Mouse (Mus musculus) MEL (cell line): ENCODE results near the gene Pdlim5.

Experiments used
- CTCF ChIP-seq, 3 experiments: IDR thresholded peaks in 2 of 3; conservative IDR thresholded peaks in 1 of 3; 2 replicates each; pipeline ENCODE4 v1.5.1; 2011 to 2012; ENCODE audit warnings: low read length in 3 of 3, low read depth in 2 of 3, mild to moderate bottlenecking in 2 of 3, improper control_type of control experiment in 1 of 3, inconsistent platforms in 1 of 3, mixed read lengths in 1 of 3, moderate library complexity in 1 of 3; ENCODE audit not compliant: control insufficient read depth in 1 of 3, insufficient read depth in 1 of 3, poor library complexity in 1 of 3, severe bottlenecking in 1 of 3
- EP300 ChIP-seq, 2 experiments: IDR thresholded peaks; 2 replicates each; pipeline ENCODE4 v1.6.1; 2011; ENCODE audit warnings: improper control_type of control experiment in 2 of 2, low read length in 2 of 2, low read depth in 1 of 2, mild to moderate bottlenecking in 1 of 2
- ETS1 ChIP-seq: IDR thresholded peaks from 2 replicates; pipeline ENCODE4 v1.6.1; 2012; ENCODE audit warnings: low read depth, mild to moderate bottlenecking, inconsistent platforms, low read length, improper control_type of control experiment, moderate library complexity
- GATA1 ChIP-seq: IDR thresholded peaks from 2 replicates; pipeline ENCODE4 v1.6.1; 2011; ENCODE audit warnings: low read depth, low read length, improper control_type of control experiment
- MAFK ChIP-seq: IDR thresholded peaks from 2 replicates; pipeline ENCODE4 v1.6.1; 2011; ENCODE audit warnings: low read depth, mild to moderate bottlenecking, low read length, improper control_type of control experiment, borderline replicate concordance
- POLR2A ChIP-seq, 2 experiments: IDR thresholded peaks; 2 replicates each; pipeline ENCODE4 v1.6.1; 2011 to 2012; ENCODE audit warnings: low read length in 2 of 2, mild to moderate bottlenecking in 2 of 2, control low read depth in 1 of 2, improper control_type of control experiment in 1 of 2, low read depth in 1 of 2, moderate library complexity in 1 of 2; ENCODE audit not compliant: control insufficient read depth in 1 of 2, insufficient read depth in 1 of 2, poor library complexity in 1 of 2
- POLR2AphosphoS2 ChIP-seq: IDR thresholded peaks from 2 replicates; pipeline ENCODE4 v1.6.1; 2011; ENCODE audit warnings: low read length, improper control_type of control experiment
- USF2 ChIP-seq, 2 experiments: IDR thresholded peaks; 2 replicates each; pipeline ENCODE4 v1.6.1; 2011 to 2012; ENCODE audit warnings: improper control_type of control experiment in 2 of 2, low read length in 2 of 2, borderline replicate concordance in 1 of 2, inconsistent platforms in 1 of 2, low read depth in 1 of 2, mild to moderate bottlenecking in 1 of 2; ENCODE audit not compliant: insufficient read depth in 1 of 2
- ZC3H11A ChIP-seq: IDR thresholded peaks from 2 replicates; pipeline ENCODE4 v1.6.1; 2012; ENCODE audit warnings: low read depth, mild to moderate bottlenecking, inconsistent platforms, low read length, improper control_type of control experiment
- ZNF384 ChIP-seq: IDR thresholded peaks from 2 replicates; pipeline ENCODE4 v1.6.1; 2012; ENCODE audit warnings: low read depth, mild to moderate bottlenecking, inconsistent platforms, low read length, improper control_type of control experiment

DNA sequence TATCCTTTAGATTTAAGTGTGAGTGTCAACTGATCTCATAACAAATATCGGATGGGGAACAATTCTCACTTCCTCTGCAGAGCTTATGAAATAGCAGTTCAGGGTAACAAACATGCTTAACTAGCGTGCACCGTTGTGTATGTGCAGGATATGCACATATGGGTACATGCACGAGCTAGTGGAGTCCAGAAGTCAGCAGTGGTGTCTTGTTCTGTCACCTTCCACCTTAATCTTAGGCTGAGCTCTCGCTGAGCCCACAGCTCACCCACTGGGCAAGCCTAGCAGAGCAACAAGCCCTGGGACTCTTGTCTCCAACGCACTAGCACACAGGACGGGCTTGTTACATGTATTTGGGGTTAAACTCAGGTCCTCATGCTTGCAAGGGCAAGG is 100.2 kb downstream of the Pdlim5 start:
- TF ChIP-seq ETS1, result no peak
- TF ChIP-seq ZC3H11A, result no peak
- TF ChIP-seq POLR2A (IDR thresholded peaks at IDR 0.05; ENCODE audit: control insufficient read depth in 1 of 2, insufficient read depth in 1 of 2, low read depth in 1 of 2, low read length in 2 of 2, poor library complexity in 1 of 2), result no peak
- TF ChIP-seq MAFK, result no peak
- TF ChIP-seq CTCF (IDR thresholded peaks at IDR 0.05 in 2 of 3, conservative IDR thresholded peaks at IDR 0.05 in 1 of 3; ENCODE audit: control insufficient read depth in 1 of 3, insufficient read depth in 1 of 3, low read depth in 2 of 3, low read length in 3 of 3, poor library complexity in 1 of 3, severe bottlenecking in 1 of 3), result no peak
- no peak for TF ChIP-seq GATA1
- no peak for TF ChIP-seq USF2 (IDR thresholded peaks at IDR 0.05; ENCODE audit: borderline replicate concordance in 1 of 2, insufficient read depth in 1 of 2, low read depth in 1 of 2, low read length in 2 of 2)
- TF ChIP-seq EP300 (IDR thresholded peaks at IDR 0.05; ENCODE audit: low read depth in 1 of 2, low read length in 2 of 2), result no peak
- no peak for TF ChIP-seq POLR2AphosphoS2
- no peak for TF ChIP-seq ZNF384
